Mouse (Mus musculus): ENCODE measurements around the gene Vmn2r87. TPM values are rescaled to one million over a fixed set of nuclear protein-coding genes. Genes with fewer than 3 reads are reported as not detected.

The Vmn2r87 gene
- total RNA-seq (2023; ENCODE audit: inconsistent age), result not detected in 4 replicates

DNA sequence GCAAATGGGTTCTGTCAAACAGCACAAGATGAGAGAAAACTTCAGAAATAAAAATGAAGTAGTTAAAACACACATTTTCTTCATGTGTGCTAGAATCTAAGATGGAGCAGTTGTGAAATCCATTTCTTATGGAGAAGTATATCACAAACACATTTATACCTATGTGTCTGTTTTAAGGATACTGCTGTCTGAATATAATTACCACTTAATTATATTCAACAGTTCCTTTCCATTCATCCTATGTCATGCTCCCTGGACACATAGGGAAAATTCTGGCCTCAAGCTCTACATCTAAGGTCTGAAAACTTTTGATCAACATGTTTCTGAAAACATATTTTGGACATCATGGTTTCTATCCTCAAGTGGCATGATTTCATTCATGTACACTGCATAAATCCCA, at the start of gene Vmn2r87:
Gene Vmn2r87, minus strand, starts transcription at position 101 of the 400 bp plus-strand sequence.

DNA sequence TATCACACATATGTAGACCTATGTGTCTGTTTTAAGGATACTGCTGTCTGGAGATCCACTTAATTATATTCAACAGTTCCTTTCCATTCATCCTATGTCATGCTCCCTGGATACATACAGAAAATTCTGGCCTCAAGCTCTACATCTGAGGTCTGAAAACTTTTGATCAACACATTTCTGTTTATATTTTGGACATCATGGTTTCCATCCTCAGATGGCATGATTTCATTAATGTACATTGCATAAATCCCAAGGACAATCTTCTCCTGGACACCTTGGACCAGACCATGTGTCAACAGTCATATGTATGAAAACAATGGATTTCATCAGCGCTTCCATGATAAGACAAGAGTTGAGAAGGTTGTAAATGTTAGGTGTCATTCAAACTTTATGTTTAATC, 41.2 kb downstream of the Vmn2r87 start, which contains the start of gene Vmn2r86:
Gene Vmn2r86, minus strand, starts transcription at position 101 of the 400 bp plus-strand sequence.

DNA sequence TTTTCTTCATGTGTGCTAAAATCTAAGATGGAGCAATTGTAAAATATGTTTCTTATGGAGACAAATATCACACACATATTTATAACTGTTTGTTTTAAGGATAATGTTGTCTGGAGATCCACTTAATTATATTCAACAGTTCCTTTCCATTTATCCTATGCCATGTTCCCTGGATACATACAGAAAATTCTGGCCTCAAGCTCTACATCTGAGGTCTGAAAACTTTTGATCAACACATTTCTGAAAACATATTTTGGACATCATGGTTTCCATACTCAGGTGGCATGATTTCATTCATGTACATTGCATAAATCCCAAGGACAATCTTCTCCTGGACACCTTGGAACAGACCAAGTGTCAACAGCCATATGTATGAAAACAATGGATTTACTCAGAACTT, 67.6 kb downstream of the Vmn2r87 start, which contains the start of gene Vmn2r85:
Gene Vmn2r85, minus strand, starts transcription at position 101 of the 400 bp plus-strand sequence.

Other genes with a start within 250 kb of the Vmn2r87 start
- gene Neurod4, start 217.2 kb downstream of the Vmn2r87 start, total RNA-seq (2023; ENCODE audit: inconsistent age), result 0.15 to 0.29 TPM (median 0.18 TPM) in 4 replicates
- 70.4 to 81.9 TPM (median 78.9 TPM) in 4 replicates for gene Tespa1, start 174.5 kb downstream of the Vmn2r87 start, total RNA-seq (2023; ENCODE audit: inconsistent age)
- gene Vmn2r84, start 103.1 kb downstream of the Vmn2r87 start, total RNA-seq (2023; ENCODE audit: inconsistent age), result not detected in 4 replicates
- gene Vmn2r85, start 67.7 kb downstream of the Vmn2r87 start, total RNA-seq (2023; ENCODE audit: inconsistent age), result not detected in 4 replicates
- not detected in 4 replicates for gene Vmn2r86, start 41.3 kb downstream of the Vmn2r87 start, total RNA-seq (2023; ENCODE audit: inconsistent age)